Mouse (Mus musculus): ENCODE data around the gene Eftud2.

- peak; percentile 32; the same call in 1 of the 2 replicates for TF ChIP-seq CTCF (IDR thresholded peaks at IDR 0.05; ENCODE audit: borderline replicate concordance, extremely low read depth, insufficient read depth, insufficient read length)
- peak; percentile 93 for TF ChIP-seq POLR2A (IDR thresholded peaks at IDR 0.05; ENCODE audit: borderline replicate concordance, extremely low read depth, insufficient read depth, insufficient read length, poor library complexity, severe bottlenecking)
Measured at GRCm38 (mm10) chr11:102819021-102819782, 61.6 kb downstream of the Eftud2 start, which contains the start of gene Gjc1.
